Mouse (Mus musculus): ENCODE results near the gene Zfp512. TPM values are rescaled to one million over a fixed set of nuclear protein-coding genes. Genes with fewer than 3 reads are reported as not detected.
"Not testable (repeated sequence)": the region's sequence is repeated elsewhere in the genome, so short reads cannot be mapped to it uniquely, and the experiment has no call there.

Gene Zfp512
- polyA plus RNA-seq (2015; fragmentation: Nextera tagmentation; extraction: Ambion mirVana) = 48.2 and 55.3 TPM in 2 replicates

DNA sequence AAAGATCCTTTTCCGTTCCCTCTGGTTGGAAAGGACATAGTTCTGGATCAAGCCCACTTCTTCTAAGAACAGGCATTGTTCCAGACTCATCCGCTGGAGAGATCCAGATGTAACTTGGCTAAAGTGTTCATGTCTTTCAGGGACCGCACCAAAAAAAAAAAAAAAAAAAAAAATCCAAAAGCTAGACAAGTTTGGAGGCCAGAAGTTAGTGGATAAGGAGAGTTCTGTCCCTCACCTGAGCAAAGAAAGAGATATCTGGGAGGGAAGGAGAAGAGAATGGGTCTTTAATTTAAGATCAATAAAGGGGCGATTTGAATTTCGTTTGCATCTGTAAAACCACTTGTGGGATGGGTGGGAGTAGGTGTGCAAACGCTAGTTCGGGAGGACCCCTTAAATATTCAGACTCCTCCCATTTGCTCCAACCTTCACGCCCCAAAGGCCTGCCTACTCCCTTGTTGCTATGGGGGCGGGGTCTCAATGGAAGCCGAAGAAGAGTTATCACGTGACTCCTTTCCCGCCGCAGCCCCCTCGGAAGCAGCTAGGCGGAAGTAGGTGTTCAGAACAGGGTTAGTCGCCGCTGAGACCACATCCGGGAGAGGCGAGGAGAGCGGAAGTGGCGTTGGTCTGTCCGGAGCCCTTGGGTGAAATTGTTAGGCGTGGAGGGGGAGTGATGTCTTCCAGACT lies at the start of gene Zfp512:
TSS of gene Zfp512 (plus strand) at position 554 of the 684 bp plus-strand sequence.
- Histone ChIP-seq H3K27ac (peak within 1 kb of the TSS; percentile 46), H3K4me3 (peak within 1 kb of the TSS; percentile 54), H3K4me2 (peak within 1 kb of the TSS; percentile 84), H3K4me1 (peaks cover 18% of the 10 kb centered on the region), H3K36me3 (no peaks in the 10 kb centered on the region), H3K9me3 (no peaks in the 10 kb centered on the region), H3K9ac (peak within 1 kb of the TSS; percentile 63), H3K27me3 (no peaks in the 10 kb centered on the region)
- peak; percentile 99 for ATAC-seq (ENCODE audit: borderline replicate concordance, extremely low read depth, low FRiP score, low TSS enrichment)
- WGBS = 7% methylated on average over 23 of the region's 23 CpGs

DNA sequence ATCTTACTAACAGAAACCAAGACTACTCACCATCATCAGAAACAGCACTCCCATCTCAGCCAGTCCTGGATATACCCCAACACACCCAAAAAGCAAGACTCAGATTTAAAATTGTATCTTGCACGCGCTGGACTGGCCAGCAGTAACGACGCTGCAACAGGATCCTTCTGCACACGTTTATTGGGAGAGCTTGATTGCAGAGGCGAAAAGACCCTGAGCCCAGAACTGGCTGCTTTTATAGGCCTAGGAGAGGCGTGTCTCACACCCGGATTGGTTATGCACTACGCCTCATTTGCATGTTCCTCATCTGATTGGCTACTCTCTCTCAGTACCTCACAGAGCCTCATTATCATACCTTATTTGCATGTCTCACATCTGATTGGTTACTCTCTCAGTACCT lies 17.5 kb upstream of the Zfp512 start:
- WGBS = 91% methylated on average over 9 of the region's 9 CpGs
- ATAC-seq (ENCODE audit: borderline replicate concordance, extremely low read depth, low FRiP score, low TSS enrichment); H3K27me3 ChIP-seq: not testable (repeated sequence)

DNA sequence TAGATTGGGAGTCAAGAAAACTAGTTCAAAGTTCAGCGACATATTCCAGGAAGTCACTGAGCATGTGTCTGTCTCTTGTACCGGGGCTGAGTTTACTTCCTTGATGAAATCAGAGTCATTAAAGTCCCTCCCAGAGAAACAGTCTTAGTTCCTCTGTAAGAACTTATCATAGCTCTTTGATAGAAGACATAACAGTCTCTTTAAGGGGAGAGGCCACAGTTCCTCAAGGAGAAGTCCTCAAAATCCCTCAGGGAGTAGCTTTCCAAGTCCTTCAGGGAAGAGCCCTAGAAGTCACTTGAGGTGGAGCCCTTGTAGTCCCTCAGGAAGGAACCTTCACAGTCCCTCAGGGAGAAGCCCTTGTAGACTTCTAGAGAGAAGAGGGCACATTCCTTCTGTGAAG lies 895 bp upstream of the Zfp512 start:
- Histone ChIP-seq H3K36me3 (no peaks in the 10 kb centered on the region), H3K9ac (no peak overlapping the region), H3K4me3 (no peak overlapping the region), H3K4me2 (no peak overlapping the region), H3K27me3 (no peaks in the 10 kb centered on the region), H3K4me1 (peaks cover 18% of the 10 kb centered on the region), H3K9me3 (no peaks in the 10 kb centered on the region), H3K27ac (no peak overlapping the region)
- 71% methylated on average over 2 of the region's 2 CpGs for WGBS
- no peak for ATAC-seq (ENCODE audit: borderline replicate concordance, extremely low read depth, low FRiP score, low TSS enrichment)

More for the DNA sequence above, 17.5 kb upstream of the Zfp512 start:
- H3K36me3 ChIP-seq, H3K4me1 ChIP-seq, H3K9ac ChIP-seq, H3K4me3 ChIP-seq, H3K9me3 ChIP-seq, H3K27ac ChIP-seq, H3K4me2 ChIP-seq: not testable (repeated sequence)

DNA sequence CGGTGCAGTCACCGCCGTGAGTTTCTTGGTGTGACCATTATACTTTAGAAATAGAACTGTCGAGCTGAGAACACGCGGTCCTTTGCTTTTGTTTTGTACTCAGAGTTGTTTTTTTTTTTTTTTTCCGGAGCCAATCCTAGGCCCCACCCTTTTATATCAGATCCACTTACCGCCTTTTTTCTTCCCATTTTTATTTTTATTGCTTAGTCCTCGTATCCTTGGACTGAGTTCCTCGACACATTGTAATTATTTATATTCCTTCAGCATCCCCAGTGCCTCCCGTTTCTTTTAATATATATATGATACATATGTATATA lies 289 bp downstream of the Zfp512 start:
- WGBS = 0% methylated on average over 11 of the region's 11 CpGs
- H3K27ac ChIP-seq = peak overlapping the region; percentile 46
- no peak for ATAC-seq (ENCODE audit: borderline replicate concordance, extremely low read depth, low FRiP score, low TSS enrichment)

DNA sequence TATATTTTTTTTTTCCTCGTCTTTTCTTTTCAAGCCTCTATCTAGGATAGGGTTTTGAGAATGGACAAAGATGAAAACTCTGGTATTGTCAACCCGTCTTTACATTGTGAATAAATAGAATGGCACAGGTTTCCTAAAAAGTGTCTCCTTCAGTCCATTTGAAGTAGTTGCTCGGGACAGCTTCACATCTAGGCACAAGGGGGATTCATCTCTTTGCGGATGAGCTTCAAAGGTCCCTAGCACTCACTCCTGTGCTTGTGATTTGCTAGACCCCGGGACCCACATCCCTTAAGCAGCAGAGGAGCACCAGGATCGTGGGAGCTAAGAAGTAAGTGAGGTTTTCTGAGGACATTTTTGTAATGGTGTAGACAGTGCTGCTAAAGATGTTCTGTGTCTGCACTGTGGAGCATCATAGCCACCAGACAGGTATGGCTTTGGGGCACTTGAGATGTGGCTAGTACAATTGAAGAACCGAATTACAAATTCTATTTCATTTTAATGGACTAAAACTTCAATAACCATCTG lies 717 bp downstream of the Zfp512 start:
- no peak for ATAC-seq (ENCODE audit: borderline replicate concordance, extremely low read depth, low FRiP score, low TSS enrichment)
- H3K27ac ChIP-seq = no peak overlapping the region
- peak overlapping the region; percentile 54 for H3K4me3 ChIP-seq
- H3K27me3 ChIP-seq = no peaks in the 10 kb centered on the region
- no peaks in the 10 kb centered on the region for H3K9me3 ChIP-seq
- WGBS = 10% methylated on average over 7 of the region's 7 CpGs
- H3K9ac ChIP-seq = peak overlapping the region; percentile 63
- peaks cover 18% of the 10 kb centered on the region for H3K4me1 ChIP-seq
- no peaks in the 10 kb centered on the region for H3K36me3 ChIP-seq
- H3K4me2 ChIP-seq = peak overlapping the region; percentile 84

More for the DNA sequence above, 289 bp downstream of the Zfp512 start:
- Histone ChIP-seq H3K4me1 (peaks cover 18% of the 10 kb centered on the region), H3K9ac (peak overlapping the region; percentile 63), H3K4me3 (peak overlapping the region; percentile 54), H3K9me3 (no peaks in the 10 kb centered on the region), H3K36me3 (no peaks in the 10 kb centered on the region), H3K4me2 (peak overlapping the region; percentile 84), H3K27me3 (no peaks in the 10 kb centered on the region)

DNA sequence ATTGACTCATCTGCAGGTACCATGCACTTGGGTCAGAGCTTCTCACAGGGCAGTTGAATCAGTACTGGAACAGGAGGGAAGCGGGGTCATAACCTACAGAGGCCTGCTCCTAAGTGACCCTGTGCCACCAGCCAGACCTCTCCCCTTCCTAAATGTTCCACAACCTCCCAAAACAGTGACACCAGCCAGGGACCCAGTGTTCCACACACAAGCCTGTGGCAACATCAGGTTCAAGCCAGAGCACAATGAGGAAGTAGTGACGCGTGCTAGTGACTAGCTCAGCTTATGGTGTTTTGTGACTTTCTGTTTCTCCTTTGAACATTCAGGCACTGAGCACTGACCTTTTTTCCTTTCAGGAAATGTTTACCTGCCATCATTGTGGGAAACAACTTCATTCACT lies 15.6 kb downstream of the Zfp512 start:
- Histone ChIP-seq H3K36me3 (peaks cover 62% of the 10 kb centered on the region), H3K4me2 (no peak overlapping the region), H3K9ac (no peak overlapping the region), H3K4me3 (no peak overlapping the region), H3K9me3 (no peaks in the 10 kb centered on the region), H3K27ac (no peak overlapping the region), H3K4me1 (no peaks in the 10 kb centered on the region), H3K27me3 (no peaks in the 10 kb centered on the region)
- ATAC-seq (ENCODE audit: borderline replicate concordance, extremely low read depth, low FRiP score, low TSS enrichment) = no peak
- WGBS = 86% methylated on average over 3 of the region's 3 CpGs

DNA sequence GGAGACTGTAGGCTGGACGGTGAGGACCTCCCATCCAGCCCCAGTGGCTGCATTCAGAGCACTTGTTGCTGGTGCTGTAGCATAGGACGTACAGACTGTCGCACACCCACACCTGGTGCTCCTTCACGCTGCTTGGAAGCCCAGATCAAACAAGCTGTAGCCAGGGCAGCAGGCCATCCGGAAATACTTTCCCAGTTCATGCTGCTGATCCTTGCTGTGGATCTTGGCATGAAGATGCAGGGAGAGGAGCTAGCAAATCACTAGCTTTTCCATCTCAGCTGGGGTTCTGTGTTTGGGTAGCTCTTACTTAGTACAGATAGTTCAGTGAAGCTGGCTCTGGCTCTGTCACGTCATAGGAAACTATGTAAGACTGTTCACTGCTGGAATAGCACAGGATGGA lies 17.5 kb downstream of the Zfp512 start:
- WGBS = 85% methylated on average over 6 of the region's 6 CpGs
- Histone ChIP-seq H3K27ac (no peak overlapping the region), H3K27me3 (no peaks in the 10 kb centered on the region), H3K4me1 (no peaks in the 10 kb centered on the region), H3K9ac (no peak overlapping the region), H3K36me3 (peaks cover 81% of the 10 kb centered on the region), H3K4me2 (no peak overlapping the region), H3K4me3 (no peak overlapping the region), H3K9me3 (no peaks in the 10 kb centered on the region)
- no peak for ATAC-seq (ENCODE audit: borderline replicate concordance, extremely low read depth, low FRiP score, low TSS enrichment)

DNA sequence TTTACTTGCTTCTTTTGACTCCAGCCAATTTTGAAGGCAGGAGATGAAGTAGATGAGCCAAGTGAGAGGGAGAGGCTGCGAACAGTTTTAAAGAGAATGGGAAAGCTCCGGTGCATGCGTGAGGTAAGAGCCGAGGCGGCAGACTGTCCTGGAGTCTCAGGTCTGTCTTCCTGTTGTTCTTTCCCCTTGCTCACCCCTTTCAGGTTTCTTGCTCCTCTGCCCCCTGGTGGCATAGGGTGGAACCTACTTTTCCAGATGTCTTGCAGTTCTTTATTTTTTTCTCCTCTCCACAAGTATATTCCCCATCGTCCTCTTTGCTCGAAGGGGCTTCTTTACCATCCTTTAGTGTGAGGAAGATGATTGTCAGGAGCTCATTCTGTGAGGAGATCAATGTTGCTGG lies 18.1 kb downstream of the Zfp512 start:
- Histone ChIP-seq H3K4me1 (no peaks in the 10 kb centered on the region), H3K27ac (no peak overlapping the region), H3K4me2 (no peak overlapping the region), H3K27me3 (no peaks in the 10 kb centered on the region), H3K4me3 (no peak overlapping the region), H3K9ac (no peak overlapping the region), H3K36me3 (peaks cover 83% of the 10 kb centered on the region), H3K9me3 (no peaks in the 10 kb centered on the region)
- ATAC-seq (ENCODE audit: borderline replicate concordance, extremely low read depth, low FRiP score, low TSS enrichment) = no peak
- 62% methylated on average over 7 of the region's 7 CpGs for WGBS

DNA sequence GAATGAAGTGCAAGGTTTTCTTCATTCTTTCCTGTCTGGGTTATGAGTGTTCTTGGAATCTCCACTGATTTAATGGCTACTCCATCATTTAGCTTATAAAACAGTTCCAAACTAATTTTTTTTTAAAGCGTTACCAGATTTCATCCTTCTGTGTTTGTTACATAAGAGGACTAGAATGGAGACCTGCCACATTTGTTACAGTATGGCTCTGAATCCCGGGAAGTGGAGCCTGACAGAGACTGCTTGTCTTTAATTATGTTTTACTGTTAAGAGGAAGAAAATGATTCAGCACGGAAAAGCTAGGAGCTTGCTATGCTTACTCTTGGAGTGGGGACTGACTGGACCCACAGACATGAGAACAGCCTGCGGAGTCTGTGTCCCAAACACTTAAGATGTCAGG lies 28.3 kb downstream of the Zfp512 start:
- Histone ChIP-seq H3K27me3 (no peaks in the 10 kb centered on the region), H3K27ac (no peak overlapping the region), H3K4me2 (no peak overlapping the region), H3K9ac (no peak overlapping the region), H3K4me3 (no peak overlapping the region), H3K4me1 (no peaks in the 10 kb centered on the region), H3K9me3 (no peaks in the 10 kb centered on the region), H3K36me3 (peaks cover 62% of the 10 kb centered on the region)
- 77% methylated on average over 4 of the region's 4 CpGs for WGBS
- ATAC-seq (ENCODE audit: borderline replicate concordance, extremely low read depth, low FRiP score, low TSS enrichment) = no peak

DNA sequence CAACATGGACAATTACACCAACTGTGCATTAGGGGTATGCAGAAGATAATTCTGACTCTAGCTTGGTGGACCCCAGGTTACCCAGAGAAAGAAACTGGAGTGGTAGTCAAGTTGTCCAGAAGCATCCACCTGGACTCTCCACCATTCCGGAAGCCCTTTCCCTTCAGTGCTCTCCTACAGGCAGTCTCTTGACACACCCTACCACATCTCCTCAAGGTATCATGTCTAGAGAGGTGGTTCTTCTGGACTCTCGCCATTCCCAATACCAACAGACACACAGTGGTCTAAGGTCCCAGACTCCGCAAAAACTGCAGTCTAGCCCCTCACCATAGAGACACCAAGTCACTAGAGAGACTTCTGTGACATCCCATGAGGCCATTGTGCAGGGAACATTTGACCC lies 33.2 kb downstream of the Zfp512 start, which contains the start of gene 4930548H24Rik:
TSS of gene 4930548H24Rik (plus strand) at position 301 of the 400 bp plus-strand sequence.
- H3K9ac ChIP-seq = no peak within 1 kb of the TSS
- no peaks in the 10 kb centered on the region for H3K4me1 ChIP-seq
- WGBS = 95% methylated on average over 3 of the region's 3 CpGs
- H3K4me2 ChIP-seq = no peak within 1 kb of the TSS
- no peak within 1 kb of the TSS for H3K27ac ChIP-seq
- no peak for ATAC-seq (ENCODE audit: borderline replicate concordance, extremely low read depth, low FRiP score, low TSS enrichment)
- H3K36me3 ChIP-seq = peaks cover 15% of the 10 kb centered on the region
- no peaks in the 10 kb centered on the region for H3K9me3 ChIP-seq
- no peak within 1 kb of the TSS for H3K4me3 ChIP-seq
- no peaks in the 10 kb centered on the region for H3K27me3 ChIP-seq

DNA sequence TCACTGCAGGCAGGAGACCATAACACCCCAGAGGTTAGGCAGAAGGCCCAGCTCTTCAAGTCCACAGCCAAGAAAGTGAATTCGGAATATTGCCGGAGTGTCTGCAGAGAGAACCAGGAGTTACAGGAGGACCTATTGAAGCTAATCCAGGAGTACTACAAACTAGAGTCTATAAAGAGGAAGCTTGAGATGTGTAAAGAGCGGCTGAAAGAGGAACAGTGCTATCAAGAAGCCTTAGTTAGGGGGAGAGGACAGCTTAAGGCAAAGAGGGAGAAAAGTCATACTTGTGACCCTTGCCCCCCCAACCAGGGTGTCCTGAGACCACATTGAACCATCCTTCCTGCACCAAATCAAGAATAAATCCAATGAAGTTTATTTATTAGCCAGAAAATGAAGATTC lies 35.7 kb downstream of the Zfp512 start:
- 95% methylated on average over 3 of the region's 3 CpGs for WGBS

DNA sequence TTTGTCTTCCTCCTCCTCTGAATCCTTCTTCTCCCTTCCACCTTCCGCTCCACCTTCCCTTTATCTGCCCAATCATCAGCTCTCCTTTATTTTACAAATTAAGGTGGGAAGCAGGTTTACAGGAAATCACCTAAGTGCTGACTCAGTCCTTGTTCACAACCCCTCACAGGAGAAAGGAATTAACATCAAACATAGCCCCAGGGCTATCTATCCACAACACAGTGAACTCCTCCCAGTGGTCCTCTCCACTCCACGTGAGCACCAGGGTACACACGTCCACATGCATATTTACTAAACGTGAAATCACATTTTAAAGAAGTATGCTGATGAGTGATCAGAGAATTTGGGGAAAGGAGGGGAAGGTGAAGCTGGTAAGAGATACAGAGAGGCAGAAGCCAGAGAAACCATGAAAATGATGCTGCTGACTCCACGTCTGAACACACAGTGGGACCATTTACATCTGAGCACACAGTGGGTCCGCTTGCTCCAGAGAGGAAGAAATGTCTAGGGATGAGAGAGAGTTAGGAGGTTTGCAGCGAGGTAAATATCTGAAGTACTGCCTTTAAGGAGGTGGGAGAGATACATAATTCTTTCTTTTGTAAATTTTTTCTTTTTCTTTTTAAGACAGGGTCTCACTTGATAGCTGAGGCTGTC lies 37.0 kb downstream of the Zfp512 start:
- Histone ChIP-seq H3K4me3 (no peak overlapping the region), H3K9me3 (no peaks in the 10 kb centered on the region), H3K9ac (no peak overlapping the region), H3K4me1 (0 out of 2 replicates have a peak, but pooled peaks cover 4% of the 10 kb centered on the region), H3K36me3 (no peaks in the 10 kb centered on the region), H3K27me3 (no peaks in the 10 kb centered on the region), H3K4me2 (no peak overlapping the region), H3K27ac (no peak overlapping the region)
- WGBS = 61% methylated on average over 7 of the region's 7 CpGs
- ATAC-seq (ENCODE audit: borderline replicate concordance, extremely low read depth, low FRiP score, low TSS enrichment) = no peak

More for the DNA sequence above, 35.7 kb downstream of the Zfp512 start:
- no peak overlapping the region for H3K27ac ChIP-seq
- H3K9ac ChIP-seq = no peak overlapping the region
- H3K4me3 ChIP-seq = no peak overlapping the region
- H3K4me2 ChIP-seq = no peak overlapping the region
- H3K36me3 ChIP-seq = 0 out of 2 replicates have a peak, but pooled peaks cover 3% of the 10 kb centered on the region
- ATAC-seq (ENCODE audit: borderline replicate concordance, extremely low read depth, low FRiP score, low TSS enrichment) = no peak
- no peaks in the 10 kb centered on the region for H3K9me3 ChIP-seq
- H3K4me1 ChIP-seq = no peaks in the 10 kb centered on the region
- H3K27me3 ChIP-seq = no peaks in the 10 kb centered on the region
